Mouse (Mus musculus) T-helper 2 cell (primary cell): ENCODE results near the gene Ttc33.

Experiments used
- in situ Hi-C: fragments of 300-600 bp; cut with MboI, MseI; formaldehyde crosslinking; loops from one replicate; pipeline ENCODE4 v1.15.1; 2025; ENCODE audit warnings: high pct_unique_total_duplicates

The Ttc33 gene

GRCm38 (mm10) chr15:5173217-5173820 is 12.0 kb upstream of the Ttc33 start:
- in situ Hi-C loops, result no loop called here

- in situ Hi-C loops, result loop anchor here (5.0 to 25.0 kb wide), 2 partner anchors 37 to 1028 kb away; no protein-coding TSS in a partner anchor
Observed at GRCm38 (mm10) chr15:5184668-5185330, 526 bp upstream of the Ttc33 start.

DNA sequence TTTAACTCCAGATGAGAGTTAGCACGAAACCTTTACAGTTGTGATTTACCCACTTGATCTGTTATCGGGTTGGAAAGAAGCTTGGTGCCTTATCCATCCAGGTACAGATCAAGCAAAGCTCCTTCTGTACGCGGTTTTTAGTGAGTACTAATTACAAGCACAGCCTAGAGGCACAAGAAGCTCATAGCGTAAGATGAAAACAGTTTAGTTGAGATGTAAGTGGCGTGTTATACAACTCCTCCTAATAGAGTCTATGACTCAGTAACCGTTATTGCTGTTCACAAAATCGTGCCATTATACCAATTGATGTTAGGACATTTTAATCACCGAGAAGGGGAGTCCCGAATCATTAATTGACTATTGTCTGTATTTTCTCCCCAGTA is 959 bp downstream of the Ttc33 start:
- in situ Hi-C loops, result loop anchor here (25.0 kb wide), 1 partner anchor 1026 kb away; no protein-coding TSS in a partner anchor

- in situ Hi-C loops, result loop anchor here (25.0 kb wide), 1 partner anchor 1025 kb away; no protein-coding TSS in a partner anchor
Observed at GRCm38 (mm10) chr15:5187116-5187515, 1.8 kb downstream of the Ttc33 start.

- in situ Hi-C loops, result loop anchor here (25.0 kb wide), 1 partner anchor 1024 kb away; no protein-coding TSS in a partner anchor
Observed at GRCm38 (mm10) chr15:5188029-5188428, 2.7 kb downstream of the Ttc33 start.

DNA sequence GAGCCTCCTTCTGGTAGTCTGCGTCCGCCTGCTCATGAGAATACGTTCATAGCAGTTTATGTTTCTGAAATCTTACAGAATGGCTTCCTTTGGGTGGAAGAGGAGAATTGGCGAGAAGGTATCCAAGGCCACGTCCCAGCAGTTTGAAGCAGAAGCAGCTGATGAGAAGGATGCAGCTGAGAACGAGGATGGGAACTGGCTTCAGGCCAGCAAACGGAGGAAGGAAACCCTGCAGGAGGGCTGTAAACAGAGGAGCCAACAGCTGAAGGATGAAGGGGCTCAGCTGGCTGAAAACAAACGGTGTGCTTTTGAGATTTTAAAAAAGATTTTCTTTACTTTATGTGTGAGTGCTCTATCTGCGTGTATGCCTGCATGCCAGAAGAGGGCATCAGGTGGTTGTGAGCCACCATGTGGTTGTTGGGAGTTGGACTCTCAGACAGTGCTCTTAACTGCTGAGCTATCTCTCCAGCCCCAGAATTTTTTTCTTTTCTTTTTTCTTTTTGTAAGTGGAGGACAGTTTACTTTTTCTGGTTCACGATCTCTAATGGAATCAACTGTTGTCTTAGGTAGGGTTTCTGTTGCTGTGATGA is 4.3 kb downstream of the Ttc33 start:
- in situ Hi-C loops, result loop anchor here (25.0 kb wide), 1 partner anchor 1023 kb away; no protein-coding TSS in a partner anchor

- in situ Hi-C loops, result loop anchor here (25.0 kb wide), 1 partner anchor 1018 kb away; no protein-coding TSS in a partner anchor
Observed at GRCm38 (mm10) chr15:5193833-5194232, 8.5 kb downstream of the Ttc33 start.

GRCm38 (mm10) chr15:5194446-5194845 is 9.1 kb downstream of the Ttc33 start:
- in situ Hi-C loops, result loop anchor here (25.0 kb wide), 1 partner anchor 1018 kb away; no protein-coding TSS in a partner anchor

- in situ Hi-C loops, result loop anchor here (25.0 kb wide), 1 partner anchor 1017 kb away; no protein-coding TSS in a partner anchor
Observed at GRCm38 (mm10) chr15:5194931-5195330, 9.6 kb downstream of the Ttc33 start.

- in situ Hi-C loops, result loop anchor here (25.0 kb wide), 1 partner anchor 1016 kb away; no protein-coding TSS in a partner anchor
Observed at GRCm38 (mm10) chr15:5195987-5196514, 10.7 kb downstream of the Ttc33 start.

DNA sequence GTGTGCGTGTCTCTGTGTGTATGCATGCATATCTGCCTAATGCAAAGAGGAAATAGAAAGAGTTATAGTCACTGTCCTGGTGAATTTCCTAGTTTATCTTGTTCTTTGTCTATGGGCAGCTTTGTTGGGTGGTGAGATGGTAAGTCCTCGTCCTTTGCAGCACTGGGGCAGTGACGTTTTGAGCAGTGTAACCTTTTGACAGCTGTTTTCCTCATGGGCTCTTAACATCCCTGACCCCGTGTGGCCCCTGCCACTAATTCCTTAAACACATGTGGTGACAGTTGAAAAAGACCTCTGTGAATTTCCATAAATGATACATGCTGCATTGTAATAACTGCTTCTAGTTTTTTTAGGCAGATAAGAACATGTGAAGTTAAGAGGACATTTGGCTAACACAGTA is 11.4 kb downstream of the Ttc33 start:
- in situ Hi-C loops, result loop anchor here (25.0 kb wide), 1 partner anchor 1016 kb away; no protein-coding TSS in a partner anchor

DNA sequence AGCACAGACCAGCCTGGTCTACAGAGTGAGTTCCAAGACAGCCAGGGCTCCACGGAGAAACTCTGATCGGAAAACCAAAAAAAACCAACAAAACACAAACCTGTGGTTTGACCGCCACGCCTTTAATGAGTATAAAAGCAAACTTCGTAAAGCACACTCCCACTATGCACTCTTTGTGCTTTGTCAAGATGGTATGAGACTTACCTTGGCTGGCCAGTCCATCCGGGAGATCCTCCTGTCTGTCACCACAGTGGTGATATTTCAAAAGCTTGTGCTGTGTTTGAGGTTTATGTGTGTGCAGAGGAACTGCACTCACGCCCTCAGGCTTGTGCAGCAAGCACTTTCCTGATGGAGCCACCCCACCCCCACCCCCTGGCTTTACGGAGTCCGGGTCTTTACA is 19.9 kb downstream of the Ttc33 start:
- in situ Hi-C loops, result no loop called here

DNA sequence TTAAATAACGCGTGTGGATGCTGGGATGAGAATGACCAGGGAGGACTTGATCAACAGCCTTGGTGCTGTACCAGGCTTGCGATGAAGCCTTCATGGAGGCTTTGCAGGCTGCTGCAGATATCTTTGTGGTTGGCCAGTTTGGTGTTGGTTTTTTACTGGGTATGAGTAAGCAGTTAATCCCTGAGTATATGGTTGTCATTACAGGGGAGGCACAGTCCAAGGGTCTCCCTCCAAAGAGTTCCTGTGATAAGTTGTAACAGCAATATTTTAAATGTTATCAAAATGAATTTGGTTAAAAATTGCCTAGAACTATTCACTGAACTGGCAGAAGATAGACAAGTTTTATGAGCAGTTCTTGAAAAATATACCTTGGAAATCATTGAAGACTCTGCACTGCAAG is 23.8 kb downstream of the Ttc33 start:
- in situ Hi-C loops, result no loop called here

GRCm38 (mm10) chr15:5220491-5220890 is 35.2 kb downstream of the Ttc33 start:
- in situ Hi-C loops, result no loop called here

DNA sequence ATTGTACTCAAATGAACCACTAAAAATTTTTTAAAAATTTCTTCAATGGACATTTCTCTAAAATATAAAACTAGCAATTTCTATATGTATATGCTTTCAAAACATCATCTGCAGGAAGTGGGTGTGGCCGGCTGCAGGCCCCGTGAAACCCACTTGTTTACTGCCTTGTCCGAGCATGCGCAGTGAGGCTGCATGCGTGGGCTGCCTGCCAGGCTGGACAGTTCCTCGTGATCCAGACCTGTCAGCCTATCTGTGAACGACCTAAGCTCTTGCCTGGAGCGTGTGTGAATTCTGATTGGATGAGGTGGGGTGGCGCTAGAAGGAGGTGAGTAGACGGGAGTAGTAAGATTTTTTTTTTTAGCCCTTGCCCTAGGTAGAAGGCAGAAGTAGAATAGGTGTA is 45.4 kb downstream of the Ttc33 start:
- in situ Hi-C loops, result loop anchor here (5.0 to 10.0 kb wide), 2 partner anchors 682 to 844 kb away; no protein-coding TSS in a partner anchor

GRCm38 (mm10) chr15:5234659-5235058 is 49.3 kb downstream of the Ttc33 start:
- in situ Hi-C loops, result loop anchor here (5.0 to 10.0 kb wide), 3 partner anchors 87 to 840 kb away; no protein-coding TSS in a partner anchor

DNA sequence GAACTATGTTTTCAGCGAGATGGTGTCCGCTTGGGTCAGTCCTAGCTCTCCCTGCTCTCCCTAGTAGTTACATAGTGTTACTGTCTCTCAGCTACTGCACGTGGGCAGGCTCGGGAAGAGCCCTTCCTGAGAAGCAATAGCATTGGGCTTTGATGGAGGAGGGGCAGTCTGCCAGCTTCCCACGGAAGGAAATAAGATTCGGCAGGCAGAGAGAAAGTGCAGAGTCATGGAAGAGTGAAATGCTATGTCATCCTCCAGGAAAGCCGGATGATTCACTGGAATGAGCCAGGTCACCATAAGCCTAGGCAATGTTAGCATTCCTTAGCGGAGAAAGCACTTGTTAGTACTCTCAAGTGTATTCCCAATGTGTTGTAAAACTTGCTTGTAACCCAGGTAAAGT is 50.2 kb downstream of the Ttc33 start:
- in situ Hi-C loops, result loop anchor here (5.0 to 10.0 kb wide), 2 partner anchors 88 to 839 kb away; no protein-coding TSS in a partner anchor

GRCm38 (mm10) chr15:5236538-5236937 is 51.2 kb downstream of the Ttc33 start:
- in situ Hi-C loops, result loop anchor here (5.0 to 10.0 kb wide), 2 partner anchors 89 to 838 kb away; no protein-coding TSS in a partner anchor

GRCm38 (mm10) chr15:5237012-5237660 is 51.8 kb downstream of the Ttc33 start:
- in situ Hi-C loops, result loop anchor here (5.0 to 10.0 kb wide), 2 partner anchors 90 to 838 kb away; no protein-coding TSS in a partner anchor

- in situ Hi-C loops, result loop anchor here (5.0 to 10.0 kb wide), 2 partner anchors 91 to 837 kb away; no protein-coding TSS in a partner anchor
Observed at GRCm38 (mm10) chr15:5238073-5238472, 52.7 kb downstream of the Ttc33 start.

DNA sequence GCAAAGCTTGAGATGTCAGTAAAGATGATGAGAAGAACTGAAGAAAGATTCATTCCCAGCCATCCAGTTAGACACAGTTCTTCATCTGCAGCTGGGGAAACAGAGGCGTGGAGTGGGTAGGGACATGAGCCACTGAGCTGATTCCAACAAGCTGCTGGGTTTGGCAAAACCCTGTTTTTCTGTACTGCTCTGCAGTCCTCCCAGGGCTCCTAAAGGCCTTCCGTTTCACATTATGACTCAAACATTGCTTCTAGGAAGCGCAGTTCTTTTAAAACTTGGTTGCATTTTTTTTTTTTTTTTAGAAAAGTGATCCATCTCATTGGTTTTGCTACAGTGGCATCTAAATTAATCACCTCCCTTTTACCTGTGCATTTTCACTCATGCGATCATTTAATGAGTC is 53.2 kb downstream of the Ttc33 start:
- in situ Hi-C loops, result loop anchor here (5.0 to 10.0 kb wide), 2 partner anchors 91 to 836 kb away; no protein-coding TSS in a partner anchor
